Mouse (Mus musculus) lung, adult 2 months (tissue): Measurements from ENCODE around the gene Tox2. TPM values are rescaled to one million over a fixed set of nuclear protein-coding genes. Genes with fewer than 3 reads are reported as not detected.
A peak's percentile ranks its signal among the peaks of the same experiment; 100 is the strongest.

Experiments
- DNase-seq: peaks from one replicate; pipeline ENCODE4 v3.0.0; 2022
- H3K4me1 ChIP-seq: fragments of 200-500 bp; 2 replicates; pipeline ENCODE4 v1.6.1; 2011; ENCODE audit warnings: low read length; ENCODE audit not compliant: control insufficient read depth, insufficient read depth
- H3K4me3 ChIP-seq: fragments of 200-500 bp; replicated peaks from 2 replicates; pipeline ENCODE3; 2011; ENCODE audit warnings: low read depth, mild to moderate bottlenecking, control low read depth, low read length; ENCODE audit errors: extremely low read depth
- CTCF ChIP-seq: fragments of 200-500 bp; IDR thresholded peaks from 2 replicates; pipeline ENCODE4 v1.5.1; 2011; ENCODE audit warnings: mild to moderate bottlenecking, low read length, control low read depth; ENCODE audit not compliant: insufficient read depth
- POLR2A ChIP-seq: fragments of 200-500 bp; IDR thresholded peaks from 2 replicates; pipeline ENCODE4 v1.6.1; 2011; ENCODE audit warnings: low read depth, mild to moderate bottlenecking, control low read depth, low read length, borderline replicate concordance; ENCODE audit errors: extremely low read depth
- WGBS: fragments of 180-500 bp; shearing (Covaris S2); methylation state at CpG from one replicate; pipeline ENCODE4 v1.1.7; 2018; 5-methylcytosine and 5-hydroxymethylcytosine counted together
- polyA plus RNA-seq: library from polyadenylated mRNA; depleted of rRNA; stranded (reverse); fragments of >200 nt; gene quantifications from 2 replicates; pipeline ENCODE4 v1.2.3, GENCODE M21; 2012

Tox2 gene
- polyA plus RNA-seq, 1 experiment: 34.2 TPM

DNA sequence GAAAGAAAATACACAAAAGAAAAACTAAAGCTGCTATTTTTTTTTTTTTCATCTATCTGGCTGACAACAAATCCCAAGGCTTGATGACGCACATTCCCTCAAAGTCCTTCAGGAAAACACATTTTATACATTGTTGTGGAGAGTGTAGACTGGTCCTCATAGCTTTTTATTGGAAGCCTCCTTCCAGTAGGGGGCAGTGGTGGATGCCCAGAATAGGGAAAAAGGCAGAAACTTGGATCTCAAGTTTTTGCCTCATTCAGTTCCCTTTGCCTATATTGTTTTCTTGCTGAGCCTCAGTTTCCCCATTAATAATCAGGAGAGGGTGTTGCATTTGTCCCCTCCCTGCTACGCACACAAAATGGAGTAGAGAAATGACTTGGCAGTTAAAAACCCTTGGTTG is 49.7 kb downstream of the Tox2 start:
- 98% methylated on average over 2 of the region's 2 CpGs for WGBS
- no peak for DNase-seq
- TF ChIP-seq CTCF: no peak
- TF ChIP-seq POLR2A: no peak
- Histone ChIP-seq H3K4me3 (no peak overlapping the region), H3K4me1 (peaks cover 5% of the 10 kb centered on the region; the same call in 1 of the 2 replicates)

DNA sequence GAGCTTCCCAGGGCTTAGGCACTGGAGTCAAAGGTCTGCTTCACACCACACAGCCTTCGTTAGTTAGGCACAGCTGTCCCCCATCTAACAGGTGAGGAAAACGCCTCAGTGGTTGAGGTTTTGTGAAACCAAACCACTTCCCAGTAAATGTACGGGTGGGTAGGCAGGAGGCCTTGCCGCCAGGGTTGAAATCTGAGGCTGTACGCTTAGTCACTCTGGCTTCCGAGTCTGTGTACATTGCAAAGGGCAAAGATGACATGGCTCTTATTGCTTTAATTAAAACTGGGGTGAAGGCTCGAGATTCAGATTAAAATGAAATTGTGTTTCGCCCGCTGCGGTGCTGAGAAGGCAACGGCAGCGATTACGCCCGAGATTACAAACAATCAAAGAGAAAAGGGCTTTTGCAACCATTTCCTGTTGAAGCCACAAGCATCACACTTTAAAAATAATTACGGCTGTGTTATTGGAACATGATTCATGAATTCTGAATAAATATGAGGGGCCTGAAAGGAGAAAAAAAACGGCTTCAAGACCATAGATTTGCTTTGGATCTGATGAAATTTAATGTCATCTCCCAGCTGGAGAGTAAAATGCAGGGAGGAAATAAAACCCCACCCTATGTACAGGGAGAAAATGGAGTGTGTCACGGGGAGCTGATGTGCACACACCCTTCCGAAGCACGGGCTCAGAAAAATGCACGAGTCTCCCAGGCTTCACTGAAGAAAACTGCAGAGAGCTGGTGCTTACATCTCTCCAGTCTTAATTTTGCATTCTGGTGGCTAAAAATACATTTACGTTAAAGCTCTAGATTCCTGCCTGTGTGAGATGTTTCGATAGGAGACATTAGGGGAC is 50.5 kb downstream of the Tox2 start:
- DNase-seq: no peak
- Histone ChIP-seq H3K4me3 (no peak overlapping the region), H3K4me1 (peaks cover 5% of the 10 kb centered on the region; the same call in 1 of the 2 replicates)
- 38% methylated on average over 22 of the region's 22 CpGs for WGBS
- TF ChIP-seq CTCF (no peak), POLR2A (no peak)

DNA sequence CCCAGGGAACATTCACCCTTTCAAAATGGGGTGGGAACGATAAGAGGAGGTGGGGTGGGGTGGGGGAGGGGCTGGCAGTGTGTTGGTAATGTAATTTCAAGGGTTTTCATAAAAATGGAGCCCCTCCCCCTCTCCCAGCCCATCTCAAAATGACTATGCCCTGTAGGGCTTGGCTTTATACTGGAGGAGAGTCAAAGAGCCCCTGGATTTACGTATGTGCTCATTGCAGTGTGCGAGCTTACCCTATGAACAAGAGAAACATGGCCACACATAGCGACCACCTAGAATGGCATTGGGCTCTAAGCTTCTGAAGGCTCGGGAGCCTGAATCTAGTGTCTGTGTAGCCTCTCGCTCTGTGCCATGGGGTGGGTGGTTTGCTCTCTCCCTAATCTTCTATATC is 51.3 kb downstream of the Tox2 start:
- peaks cover 5% of the 10 kb centered on the region; the same call in 1 of the 2 replicates for H3K4me1 ChIP-seq
- DNase-seq: no peak
- TF ChIP-seq POLR2A (no peak), CTCF (no peak)
- WGBS: 82% methylated on average over 6 of the region's 6 CpGs
- no peak overlapping the region for H3K4me3 ChIP-seq

DNA sequence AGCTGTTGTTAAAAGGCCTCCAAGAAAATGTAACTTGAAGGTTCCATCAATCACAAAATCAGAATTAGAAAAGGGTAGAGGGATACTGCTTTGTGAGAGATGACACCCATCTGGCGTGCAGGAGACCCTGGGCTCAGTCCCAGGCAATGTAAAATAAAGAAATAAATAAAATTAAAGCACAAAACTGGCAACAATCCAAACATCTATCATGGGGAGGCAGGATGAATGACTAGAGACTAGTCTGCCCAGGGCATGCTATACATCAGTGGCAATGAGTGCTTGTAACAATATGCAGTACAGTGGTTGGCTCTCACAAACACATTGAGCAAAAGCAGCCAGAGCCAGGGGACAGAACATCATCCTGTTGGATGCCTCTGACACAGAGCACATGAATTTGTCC is 53.8 kb downstream of the Tox2 start:
- WGBS: 64% methylated on average over 1 of the region's 1 CpGs
- TF ChIP-seq POLR2A: no peak
- no peak for TF ChIP-seq CTCF
- H3K4me1 ChIP-seq: peaks cover 5% of the 10 kb centered on the region; the same call in 1 of the 2 replicates
- no peak for DNase-seq
- no peak overlapping the region for H3K4me3 ChIP-seq

DNA sequence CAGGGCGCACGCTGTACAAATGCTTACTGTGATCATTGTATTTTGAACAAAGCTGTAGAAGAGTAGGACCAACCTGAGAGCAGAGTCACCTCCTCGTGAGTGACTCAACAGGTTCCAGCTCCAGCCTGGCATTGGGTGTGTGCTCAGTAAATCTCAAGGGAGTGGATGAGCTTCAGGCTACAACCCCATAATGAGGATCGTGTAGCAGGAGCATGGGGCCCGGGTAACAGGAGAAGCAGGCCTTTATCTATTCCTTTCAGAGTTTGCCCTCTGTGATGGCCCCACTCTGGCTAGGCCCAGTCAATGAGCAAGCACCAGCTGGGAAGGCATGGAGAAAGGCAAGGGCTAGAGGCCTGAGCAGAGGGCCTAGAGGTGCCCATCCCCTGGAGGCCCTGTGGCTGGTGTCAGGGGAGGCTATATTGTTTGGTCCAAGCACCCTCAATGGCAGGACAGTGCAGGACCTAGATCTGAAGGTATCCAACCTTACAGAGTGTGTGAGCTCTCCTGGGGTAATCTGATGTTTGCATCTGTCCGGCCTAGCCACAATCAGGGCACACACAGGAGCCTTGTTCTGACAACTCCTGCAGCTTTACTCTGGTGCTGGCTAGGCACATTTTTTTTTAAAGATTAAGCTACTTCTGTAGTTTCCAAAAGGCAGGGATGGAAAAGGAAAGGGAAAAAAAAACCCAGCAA is 58.6 kb downstream of the Tox2 start:
- 81% methylated on average over 6 of the region's 6 CpGs for WGBS
- DNase-seq: no peak
- H3K4me3 ChIP-seq: no peak overlapping the region
- no peaks in the 10 kb centered on the region for H3K4me1 ChIP-seq
- TF ChIP-seq POLR2A (no peak), CTCF (no peak)

DNA sequence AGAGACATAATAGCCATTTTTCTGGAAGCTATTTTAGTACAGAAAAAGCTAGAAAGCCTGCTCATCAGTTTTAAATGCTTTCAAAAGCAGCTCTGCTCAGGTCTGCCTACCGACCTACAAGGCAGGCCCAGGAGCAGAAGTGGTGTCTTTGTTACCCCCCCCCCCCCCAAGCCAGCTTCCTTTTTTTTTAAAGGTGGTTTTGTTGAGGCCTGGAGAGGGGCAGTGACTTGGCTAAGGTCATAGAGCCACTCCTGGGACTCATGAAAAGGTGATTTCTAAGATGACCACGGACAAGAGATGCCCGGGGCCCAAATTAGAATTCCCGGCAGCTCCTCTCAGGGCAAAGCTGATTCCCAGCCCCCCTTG is 59.1 kb downstream of the Tox2 start:
- no peak for DNase-seq
- Histone ChIP-seq H3K4me3 (no peak overlapping the region), H3K4me1 (no peaks in the 10 kb centered on the region)
- no peak for TF ChIP-seq CTCF
- no peak for TF ChIP-seq POLR2A
- 78% methylated on average over 4 of the region's 4 CpGs for WGBS

DNA sequence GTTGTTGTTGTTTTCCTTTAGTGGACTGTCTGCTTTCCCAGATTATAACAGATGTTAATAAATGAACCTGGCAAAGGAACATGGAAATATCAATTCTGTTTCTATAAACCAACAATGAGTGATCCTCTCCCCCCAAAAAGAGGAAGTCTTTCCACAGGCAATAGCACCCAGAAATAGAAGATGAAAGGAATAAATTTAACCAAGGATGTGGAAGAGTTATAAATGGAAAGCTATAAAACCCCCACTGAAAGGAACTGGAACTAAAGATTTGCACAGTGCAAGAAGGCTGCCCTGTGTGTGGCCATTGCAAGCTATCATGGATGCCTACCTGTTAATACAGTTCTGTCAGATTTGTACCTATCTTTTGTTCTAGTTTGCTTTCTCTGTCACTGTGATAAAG is 64.2 kb downstream of the Tox2 start:
- Histone ChIP-seq H3K4me3 (no peak overlapping the region), H3K4me1 (no peaks in the 10 kb centered on the region)
- no peak for DNase-seq
- no peak for TF ChIP-seq CTCF
- no peak for TF ChIP-seq POLR2A

DNA sequence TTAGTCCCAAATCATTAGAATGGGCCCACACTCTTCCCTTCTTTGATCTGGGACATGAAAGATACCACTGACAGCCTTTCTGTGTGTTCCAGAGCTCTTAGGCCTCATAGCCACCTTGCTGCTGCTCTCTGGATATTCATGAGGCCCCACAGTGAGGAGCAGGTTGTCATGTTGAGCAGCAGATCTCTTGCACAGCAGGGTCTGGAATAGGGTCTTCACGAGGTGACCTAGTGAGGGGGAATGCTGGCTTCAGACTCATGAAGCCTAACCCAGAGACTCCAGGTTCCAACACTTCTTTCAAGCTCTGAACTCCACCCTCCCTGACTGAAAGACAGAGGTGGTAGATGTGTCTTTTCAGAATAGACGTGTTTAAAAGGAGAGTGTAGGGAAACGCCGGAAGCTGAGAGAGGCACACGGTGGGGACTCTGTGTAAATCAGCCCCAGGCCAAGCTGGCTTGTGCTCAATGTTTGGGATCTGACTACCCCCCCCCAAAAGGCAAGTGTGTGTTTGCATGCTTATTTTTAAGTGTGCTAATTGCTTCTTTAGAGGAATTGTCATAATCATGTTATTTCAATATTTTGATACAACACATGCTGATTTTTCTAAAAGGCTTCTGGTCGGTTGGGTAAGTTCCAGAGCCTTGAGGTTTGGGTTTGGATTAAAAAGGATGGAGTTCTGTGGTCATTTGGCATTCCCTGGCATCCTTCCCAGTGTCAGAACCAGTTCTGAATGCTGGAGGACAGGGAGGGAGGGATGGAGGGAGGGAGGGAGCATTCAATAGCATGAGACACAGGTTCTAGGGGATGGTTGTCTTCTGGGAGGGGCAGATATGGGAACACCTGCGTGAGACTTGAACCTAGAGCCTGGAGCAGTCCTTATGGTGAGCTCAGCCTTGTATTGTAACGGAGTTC is 68.9 kb downstream of the Tox2 start:
- no peak for DNase-seq
- TF ChIP-seq CTCF: no peak
- no peak for TF ChIP-seq POLR2A
- H3K4me3 ChIP-seq: no peak overlapping the region
- WGBS: 65% methylated on average over 8 of the region's 8 CpGs
- H3K4me1 ChIP-seq: no peaks in the 10 kb centered on the region

DNA sequence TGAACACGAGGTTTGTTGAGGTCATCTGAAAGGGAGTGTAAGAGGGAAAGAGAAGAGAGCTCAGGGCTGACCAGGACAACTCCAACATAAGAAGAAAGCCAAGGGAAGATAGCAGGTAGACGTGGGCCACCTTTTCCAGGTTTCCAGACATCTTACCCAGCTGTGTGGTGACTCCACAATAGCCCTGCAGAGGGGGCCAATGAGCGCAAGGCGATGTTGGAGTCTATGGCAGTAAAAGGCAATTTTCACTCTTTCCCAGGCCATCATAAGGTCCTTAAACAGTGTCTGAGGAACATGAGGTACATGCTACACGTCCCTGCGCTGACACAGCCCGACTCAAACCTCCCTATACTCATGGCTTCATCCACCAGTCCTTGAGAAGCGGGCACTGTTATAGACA is 70.9 kb downstream of the Tox2 start:
- WGBS: 82% methylated on average over 8 of the region's 8 CpGs
- no peak for DNase-seq
- TF ChIP-seq POLR2A: no peak
- 0 out of 2 replicates have a peak, but pooled peaks have one; percentile 27 for TF ChIP-seq CTCF
- no peak overlapping the region for H3K4me3 ChIP-seq
- no peaks in the 10 kb centered on the region for H3K4me1 ChIP-seq
